Mouse (Mus musculus) stomach, embryonic 16.5 days (tissue): ENCODE data around the gene Mus81. TPM values are rescaled to one million over a fixed set of nuclear protein-coding genes. Genes with fewer than 3 reads are reported as not detected.

ENCODE experiments used
- ATAC-seq: fragments of 200-750 bp; cut with Nextera tagmentation; 2 replicates; pipeline ENCODE4 v1.8.0; 2017; ENCODE audit warnings: moderate number of reproducible peaks, moderate TSS enrichment; ENCODE audit not compliant: insufficient read depth, low FRiP score
- H3K27ac ChIP-seq: fragments of 300-500 bp; sonication (generic); 2 replicates; pipeline ENCODE4 v1.5.1; 2014; ENCODE audit warnings: low read length
- H3K27me3 ChIP-seq: fragments of 300-500 bp; sonication (generic); 2 replicates; pipeline ENCODE4 v1.6.1; 2014; ENCODE audit warnings: low read length, control low read depth, mixed read lengths; ENCODE audit not compliant: control insufficient read depth, insufficient read depth
- H3K36me3 ChIP-seq: fragments of 300-500 bp; sonication (generic); 2 replicates; pipeline ENCODE4 v1.6.1; 2014; ENCODE audit warnings: low read length; ENCODE audit not compliant: control insufficient read depth, insufficient read depth
- H3K4me1 ChIP-seq: fragments of 300-500 bp; sonication (generic); 2 replicates; pipeline ENCODE4 v1.6.1; 2014; ENCODE audit warnings: low read length, control low read depth, mixed read lengths; ENCODE audit not compliant: control insufficient read depth, insufficient read depth
- H3K4me2 ChIP-seq: fragments of 300-500 bp; sonication (generic); 2 replicates; pipeline ENCODE4 v1.6.1; 2014; ENCODE audit warnings: low read depth, low read length, mixed read lengths
- H3K4me3 ChIP-seq: fragments of 300-500 bp; sonication (generic); replicated peaks from 2 replicates; pipeline ENCODE4 v1.5.1; 2014; ENCODE audit warnings: mild to moderate bottlenecking, low read length
- H3K9ac ChIP-seq: fragments of 300-500 bp; sonication (generic); 2 replicates; pipeline ENCODE4 v1.6.1; 2014; ENCODE audit warnings: low read length
- H3K9me3 ChIP-seq: fragments of 300-500 bp; sonication (generic); replicated peaks from 2 replicates; pipeline ENCODE4 v1.6.1; 2016; ENCODE audit warnings: low read length, control low read depth; ENCODE audit not compliant: control insufficient read depth
- WGBS: fragments of 180-500 bp; shearing (Covaris S2); extraction: QIAGEN DNeasy Blood & Tissue Kit; methylation state at CpG from one replicate; pipeline ENCODE4 v1.1.7; 2014; 5-methylcytosine and 5-hydroxymethylcytosine counted together
- polyA plus RNA-seq: library from polyadenylated mRNA; unstranded; fragments of >200 nt; fragmentation: Nextera tagmentation; extraction: Ambion mirVana; gene quantifications from 2 replicates; pipeline ENCODE4 v1.2.1, GENCODE M21; 2015

Mus81 gene
- polyA plus RNA-seq, 1 experiment from 2014 or later = 36.5 TPM

GRCm38 (mm10) chr19:5456922-5457745 is 31.1 kb downstream of the Mus81 start:
- Histone ChIP-seq H3K4me2 (peak overlapping the region; percentile 83), H3K36me3 (peaks cover 5% of the 10 kb centered on the region; the same call in 1 of the 2 replicates), H3K4me1 (peaks cover 37% of the 10 kb centered on the region), H3K27me3 (no peaks in the 10 kb centered on the region), H3K9me3 (no peaks in the 10 kb centered on the region), H3K4me3 (peak overlapping the region; percentile 75), H3K27ac (peak overlapping the region; percentile 91), H3K9ac (peak overlapping the region; percentile 88)
- peak; percentile 92 for ATAC-seq
- under 1% methylated on average over 70 of the region's 70 CpGs for WGBS

GRCm38 (mm10) chr19:5456241-5456921 is 31.8 kb downstream of the Mus81 start:
- Histone ChIP-seq H3K9ac (peak overlapping the region; percentile 88), H3K36me3 (no peaks in the 10 kb centered on the region), H3K9me3 (no peaks in the 10 kb centered on the region), H3K27ac (peak overlapping the region; percentile 91), H3K4me1 (peaks cover 35% of the 10 kb centered on the region), H3K27me3 (no peaks in the 10 kb centered on the region), H3K4me2 (peak overlapping the region; percentile 83), H3K4me3 (peak overlapping the region; percentile 75)
- no peak for ATAC-seq
- 3% methylated on average over 26 of the region's 26 CpGs for WGBS

- H3K9me3 ChIP-seq = no peaks in the 10 kb centered on the region
- H3K4me2 ChIP-seq = peak overlapping the region; percentile 83
- H3K4me3 ChIP-seq = peak overlapping the region; percentile 75
- no peak for ATAC-seq
- WGBS = 55% methylated on average over 8 of the region's 8 CpGs
- H3K36me3 ChIP-seq = no peaks in the 10 kb centered on the region
- peaks cover 30% of the 10 kb centered on the region for H3K4me1 ChIP-seq
- no peaks in the 10 kb centered on the region for H3K27me3 ChIP-seq
- no peak overlapping the region for H3K27ac ChIP-seq
- H3K9ac ChIP-seq = peak overlapping the region; percentile 88
These were observed 32.6 kb downstream of the Mus81 start for GRCm38 (mm10) chr19:5455568-5455967.

- Histone ChIP-seq H3K4me3 (peak overlapping the region; percentile 75), H3K4me1 (peaks cover 29% of the 10 kb centered on the region), H3K27me3 (peaks cover 2% of the 10 kb centered on the region), H3K9ac (peak overlapping the region; percentile 88; the same call in 1 of the 2 replicates), H3K27ac (no peak overlapping the region), H3K36me3 (no peaks in the 10 kb centered on the region), H3K9me3 (no peaks in the 10 kb centered on the region), H3K4me2 (peak overlapping the region; percentile 83)
- ATAC-seq = no peak
- 75% methylated on average over 12 of the region's 12 CpGs for WGBS
These were observed 33.2 kb downstream of the Mus81 start for GRCm38 (mm10) chr19:5455037-5455436.

- Histone ChIP-seq H3K36me3 (no peaks in the 10 kb centered on the region), H3K27ac (no peak overlapping the region), H3K27me3 (peaks cover 32% of the 10 kb centered on the region), H3K4me2 (no peak overlapping the region), H3K9me3 (no peaks in the 10 kb centered on the region), H3K4me1 (peaks cover 33% of the 10 kb centered on the region), H3K4me3 (no peak overlapping the region), H3K9ac (no peak overlapping the region)
- WGBS = 74% methylated on average over 6 of the region's 6 CpGs
- ATAC-seq = no peak
These were observed 36.4 kb downstream of the Mus81 start for GRCm38 (mm10) chr19:5451766-5452165.

GRCm38 (mm10) chr19:5449673-5450072 is 38.5 kb downstream of the Mus81 start:
- Histone ChIP-seq H3K4me3 (no peak overlapping the region), H3K9ac (no peak overlapping the region), H3K4me1 (peaks cover 15% of the 10 kb centered on the region), H3K4me2 (no peak overlapping the region), H3K36me3 (no peaks in the 10 kb centered on the region), H3K9me3 (no peaks in the 10 kb centered on the region), H3K27ac (no peak overlapping the region), H3K27me3 (peaks cover 36% of the 10 kb centered on the region)
- 69% methylated on average over 3 of the region's 3 CpGs for WGBS
- ATAC-seq = no peak

GRCm38 (mm10) chr19:5448354-5449150 is 39.6 kb downstream of the Mus81 start:
- no peaks in the 10 kb centered on the region for H3K9me3 ChIP-seq
- H3K4me3 ChIP-seq = peak overlapping the region; percentile 57
- peaks cover 36% of the 10 kb centered on the region for H3K27me3 ChIP-seq
- H3K9ac ChIP-seq = peak overlapping the region; percentile 30; the same call in 1 of the 2 replicates
- peaks cover 15% of the 10 kb centered on the region for H3K4me1 ChIP-seq
- WGBS = 5% methylated on average over 36 of the region's 36 CpGs
- H3K27ac ChIP-seq = no peak overlapping the region
- no peak for ATAC-seq
- H3K36me3 ChIP-seq = no peaks in the 10 kb centered on the region
- peak overlapping the region; percentile 99 for H3K4me2 ChIP-seq

- ATAC-seq = peak; percentile 73
- WGBS = under 1% methylated on average over 70 of the region's 70 CpGs
- Histone ChIP-seq H3K36me3 (no peaks in the 10 kb centered on the region), H3K27me3 (peaks cover 36% of the 10 kb centered on the region), H3K9ac (peak within 1 kb of the TSS; percentile 30), H3K9me3 (no peaks in the 10 kb centered on the region), H3K4me1 (peaks cover 15% of the 10 kb centered on the region), H3K27ac (no peak within 1 kb of the TSS), H3K4me3 (peak within 1 kb of the TSS; percentile 57), H3K4me2 (peak within 1 kb of the TSS; percentile 99)
These were observed 40.5 kb downstream of the Mus81 start, which contains the start of gene Fosl1 for GRCm38 (mm10) chr19:5447515-5448353. Gene Fosl1 (plus strand): TSS chr19:5447547.
